Mouse (Mus musculus) lung, adult 2 months (tissue): Measurements from ENCODE around the gene Adamts1.

Experiments
- CTCF ChIP-seq: fragments of 200-500 bp; IDR thresholded peaks from 2 replicates; pipeline ENCODE4 v1.5.1; 2011; ENCODE audit warnings: mild to moderate bottlenecking, low read length, control low read depth; ENCODE audit not compliant: insufficient read depth
- POLR2A ChIP-seq: fragments of 200-500 bp; IDR thresholded peaks from 2 replicates; pipeline ENCODE4 v1.6.1; 2011; ENCODE audit warnings: low read depth, mild to moderate bottlenecking, control low read depth, low read length, borderline replicate concordance; ENCODE audit errors: extremely low read depth

DNA sequence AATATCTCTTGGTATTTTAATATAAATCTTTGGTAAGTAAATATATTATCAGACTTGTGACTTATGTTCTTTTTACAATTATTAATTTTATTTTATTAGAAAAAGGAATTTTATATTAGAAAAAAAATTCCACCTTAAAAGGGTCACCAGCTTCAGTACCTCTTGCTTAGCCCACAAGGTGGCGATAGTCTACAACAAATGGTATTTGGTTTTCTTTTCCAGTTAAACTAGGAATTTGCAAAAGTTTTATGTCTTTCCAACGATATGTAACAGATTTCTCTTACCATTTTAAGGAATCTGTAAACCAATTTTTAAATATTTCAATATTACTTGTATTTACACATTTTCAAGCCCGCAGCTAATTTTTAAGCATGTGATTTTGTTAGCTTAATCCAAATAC, 4.2 kb upstream of the Adamts1 start:
- TF ChIP-seq POLR2A (no peak), CTCF (no peak)
